Mouse (Mus musculus) liver, postnatal 0 days (tissue): Measurements from ENCODE around the gene Gm12695. TPM values are rescaled to one million over a fixed set of nuclear protein-coding genes. Genes with fewer than 3 reads are reported as not detected.

Experiments
- ATAC-seq: fragments of 200-750 bp; cut with Nextera tagmentation; 2 replicates; pipeline ENCODE4 v1.8.0; 2017; ENCODE audit warnings: mild to moderate bottlenecking, moderate library complexity
- DNase-seq: peaks from one replicate; pipeline ENCODE4 v3.0.0-alpha.2; 2016
- H3K27ac ChIP-seq: fragments of 300-500 bp; sonication (generic); 2 replicates; pipeline ENCODE4 v1.5.1; 2014; ENCODE audit warnings: antibody characterized with exemption, moderate library complexity, mild to moderate bottlenecking, low read depth
- H3K27me3 ChIP-seq: fragments of 300-500 bp; sonication (generic); 2 replicates; pipeline ENCODE4 v1.6.1; 2014; ENCODE audit warnings: low read length, control low read depth, mixed read lengths; ENCODE audit not compliant: insufficient read depth
- H3K36me3 ChIP-seq: fragments of 300-500 bp; sonication (generic); replicated peaks from 2 replicates; pipeline ENCODE4 v1.6.1; 2014; ENCODE audit warnings: mild to moderate bottlenecking, control low read depth, low read length, moderate library complexity, mixed read lengths; ENCODE audit not compliant: insufficient read depth
- H3K4me1 ChIP-seq: fragments of 300-500 bp; sonication (generic); 2 replicates; pipeline ENCODE4 v1.6.1; 2014; ENCODE audit warnings: antibody characterized with exemption, mild to moderate bottlenecking, control low read depth; ENCODE audit not compliant: insufficient read depth
- H3K4me2 ChIP-seq: fragments of 300-500 bp; sonication (generic); 2 replicates; pipeline ENCODE4 v1.6.1; 2014; ENCODE audit warnings: low read depth, mild to moderate bottlenecking, low read length, moderate library complexity, mixed read lengths
- H3K4me3 ChIP-seq: fragments of 300-500 bp; sonication (generic); 2 replicates; pipeline ENCODE4 v1.5.1; 2014; ENCODE audit warnings: low read depth, low read length
- H3K9ac ChIP-seq: fragments of 300-500 bp; sonication (generic); replicated peaks from 2 replicates; pipeline ENCODE4 v1.6.1; 2014; ENCODE audit warnings: mild to moderate bottlenecking, moderate library complexity
- H3K9me3 ChIP-seq: fragments of 300-500 bp; sonication (generic); 2 replicates; pipeline ENCODE4 v1.6.1; 2016; ENCODE audit warnings: mild to moderate bottlenecking, control low read depth, low read length, mixed read lengths
- CTCF ChIP-seq: sonication (generic); IDR thresholded peaks from 2 replicates; pipeline ENCODE4 v1.5.1; 2016; ENCODE audit warnings: antibody characterized with exemption, low read depth
- EP300 ChIP-seq: IDR thresholded peaks from 2 replicates; pipeline ENCODE4 v1.6.1; 2016; ENCODE audit warnings: antibody characterized with exemption, low read depth, mild to moderate bottlenecking
- WGBS: fragments of 180-500 bp; shearing (Covaris S2); extraction: QIAGEN DNeasy Blood & Tissue Kit; methylation state at CpG from one replicate; pipeline ENCODE4 v1.1.7; 2014; ENCODE audit not compliant: insufficient replicate concordance; 5-methylcytosine and 5-hydroxymethylcytosine counted together
- polyA plus RNA-seq: library from polyadenylated mRNA; unstranded; fragments of >200 nt; fragmentation: Nextera tagmentation; extraction: Ambion mirVana; gene quantifications from 2 replicates; pipeline ENCODE4 v1.2.1, GENCODE M21; 2015

The Gm12695 gene
- polyA plus RNA-seq, 1 experiment from 2014 or later = not detected

- no peak for DNase-seq
- ATAC-seq = no peak
- Histone ChIP-seq H3K27me3 (no peaks in the 10 kb centered on the region), H3K4me3 (no peak overlapping the region), H3K9me3 (no peaks in the 10 kb centered on the region), H3K4me1 (no peaks in the 10 kb centered on the region), H3K9ac (no peak overlapping the region), H3K27ac (no peak overlapping the region), H3K4me2 (no peak overlapping the region), H3K36me3 (no peaks in the 10 kb centered on the region)
- TF ChIP-seq EP300 (no peak), CTCF (no peak)
- 54% methylated on average over 3 of the region's 3 CpGs for WGBS
Measured at GRCm38 (mm10) chr4:96789905-96790304, 4.9 kb upstream of the Gm12695 start.

DNA sequence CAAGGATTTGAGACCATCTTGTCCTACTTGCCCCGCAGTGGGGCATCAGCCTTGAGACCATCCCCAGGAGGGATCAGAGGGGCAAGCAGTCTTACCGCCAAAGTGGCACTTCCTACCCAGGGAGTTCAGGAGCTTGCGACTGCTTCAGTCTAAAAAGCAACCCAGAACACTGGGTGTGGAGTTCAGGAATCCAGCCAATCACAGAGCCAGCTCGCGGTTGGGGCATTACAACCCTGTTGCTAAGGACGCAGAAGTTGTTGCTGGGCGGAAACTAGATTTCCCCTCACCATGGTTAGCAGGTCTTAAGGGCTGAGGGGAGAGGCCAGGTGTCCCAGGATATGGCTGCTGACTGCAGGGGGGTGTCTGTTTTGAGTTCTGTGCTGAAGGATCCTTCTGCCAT, 1.6 kb upstream of the Gm12695 start:
- Histone ChIP-seq H3K4me2 (no peak overlapping the region), H3K4me1 (no peaks in the 10 kb centered on the region), H3K27ac (no peak overlapping the region), H3K9ac (no peak overlapping the region), H3K4me3 (no peak overlapping the region), H3K27me3 (no peaks in the 10 kb centered on the region), H3K9me3 (no peaks in the 10 kb centered on the region), H3K36me3 (no peaks in the 10 kb centered on the region)
- DNase-seq (no peak), ATAC-seq (no peak)
- TF ChIP-seq CTCF = no peak
- no peak for TF ChIP-seq EP300
- WGBS = 13% methylated on average over 7 of the region's 7 CpGs

GRCm38 (mm10) chr4:96772966-96773566, 11.9 kb downstream of the Gm12695 start:
- Histone ChIP-seq H3K27ac (no peak overlapping the region), H3K4me2 (no peak overlapping the region), H3K36me3 (no peaks in the 10 kb centered on the region), H3K4me1 (no peaks in the 10 kb centered on the region), H3K9me3 (no peaks in the 10 kb centered on the region), H3K27me3 (no peaks in the 10 kb centered on the region), H3K4me3 (no peak overlapping the region), H3K9ac (no peak overlapping the region)
- no peak for TF ChIP-seq EP300
- no peak for TF ChIP-seq CTCF
- 69% methylated on average over 3 of the region's 3 CpGs for WGBS
- ATAC-seq (no peak), DNase-seq (no peak)

- no peak overlapping the region for H3K4me2 ChIP-seq
- TF ChIP-seq EP300 (no peak), CTCF (no peak)
- H3K27me3 ChIP-seq = no peaks in the 10 kb centered on the region
- H3K9ac ChIP-seq = no peak overlapping the region
- no peaks in the 10 kb centered on the region for H3K4me1 ChIP-seq
- H3K4me3 ChIP-seq = no peak overlapping the region
- WGBS = 55% methylated on average over 2 of the region's 2 CpGs
- no peak overlapping the region for H3K27ac ChIP-seq
- ATAC-seq = no peak
- H3K36me3 ChIP-seq = no peaks in the 10 kb centered on the region
- no peak for DNase-seq
- no peaks in the 10 kb centered on the region for H3K9me3 ChIP-seq
Measured at GRCm38 (mm10) chr4:96766396-96766998, 18.5 kb downstream of the Gm12695 start.

DNA sequence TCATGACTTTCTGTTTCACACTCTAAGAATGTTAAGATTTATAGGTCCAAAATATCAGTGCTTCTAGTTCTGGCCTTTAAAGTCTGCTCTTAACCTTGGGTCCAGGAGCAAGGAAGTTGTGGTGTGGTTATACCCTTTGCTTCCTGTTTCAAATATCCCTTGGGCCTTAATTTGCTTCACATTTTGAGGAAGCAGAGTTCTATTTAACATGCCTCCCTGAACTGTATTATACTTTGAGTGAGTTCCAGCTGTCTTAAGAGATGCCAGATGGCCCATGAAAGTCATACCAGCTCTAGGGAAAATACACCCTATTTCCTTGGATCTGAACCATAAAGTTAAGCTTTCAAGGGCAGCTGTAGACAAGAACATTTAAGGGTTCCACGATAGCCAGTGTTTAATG, 33.0 kb downstream of the Gm12695 start:
- Histone ChIP-seq H3K4me1 (no peaks in the 10 kb centered on the region), H3K4me3 (no peak overlapping the region), H3K27ac (no peak overlapping the region), H3K4me2 (no peak overlapping the region), H3K9me3 (no peaks in the 10 kb centered on the region), H3K27me3 (no peaks in the 10 kb centered on the region), H3K36me3 (no peaks in the 10 kb centered on the region), H3K9ac (no peak overlapping the region)
- TF ChIP-seq EP300 = no peak
- no peak for TF ChIP-seq CTCF
- ATAC-seq (no peak), DNase-seq (no peak)
- 74% methylated on average over 1 of the region's 1 CpGs for WGBS

DNA sequence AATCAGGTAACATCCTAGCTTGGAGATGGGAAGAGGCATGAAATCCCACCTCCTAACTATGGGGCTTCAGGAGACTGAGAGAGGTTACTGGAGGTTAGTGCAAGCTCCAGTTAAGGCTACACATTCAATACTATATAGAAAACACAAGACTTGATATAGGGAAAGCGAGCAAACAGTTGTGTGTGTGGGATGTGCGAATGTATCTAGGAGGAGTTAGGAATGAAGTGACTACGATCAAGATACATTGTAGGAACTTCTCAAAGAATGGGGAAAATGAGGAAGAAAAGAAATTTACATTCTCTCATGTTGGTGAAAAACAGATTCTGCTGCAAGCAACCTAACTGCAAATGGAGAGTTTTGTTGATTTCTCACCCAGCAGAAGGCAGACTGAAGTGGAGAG, 44.5 kb downstream of the Gm12695 start:
- no peak overlapping the region for H3K9ac ChIP-seq
- no peaks in the 10 kb centered on the region for H3K27me3 ChIP-seq
- 76% methylated on average over 3 of the region's 3 CpGs for WGBS
- TF ChIP-seq CTCF (no peak), EP300 (no peak)
- no peak for DNase-seq
- no peak for ATAC-seq
- H3K9me3 ChIP-seq = no peaks in the 10 kb centered on the region
- no peaks in the 10 kb centered on the region for H3K4me1 ChIP-seq
- no peak overlapping the region for H3K27ac ChIP-seq
- H3K4me3 ChIP-seq = no peak overlapping the region
- H3K36me3 ChIP-seq = no peaks in the 10 kb centered on the region
- no peak overlapping the region for H3K4me2 ChIP-seq
